Mouse (Mus musculus) stomach, embryonic 16.5 days (tissue): ENCODE measurements around the gene Rarg. TPM values are rescaled to one million over a fixed set of nuclear protein-coding genes. Genes with fewer than 3 reads are reported as not detected.

Experiments used
- ATAC-seq: fragments of 200-750 bp; cut with Nextera tagmentation; 2 replicates; pipeline ENCODE4 v1.8.0; 2017; ENCODE audit warnings: moderate number of reproducible peaks, moderate TSS enrichment; ENCODE audit not compliant: insufficient read depth, low FRiP score
- H3K27ac ChIP-seq: fragments of 300-500 bp; sonication (generic); 2 replicates; pipeline ENCODE4 v1.5.1; 2014; ENCODE audit warnings: low read length
- H3K27me3 ChIP-seq: fragments of 300-500 bp; sonication (generic); 2 replicates; pipeline ENCODE4 v1.6.1; 2014; ENCODE audit warnings: low read length, control low read depth, mixed read lengths; ENCODE audit not compliant: control insufficient read depth, insufficient read depth
- H3K36me3 ChIP-seq: fragments of 300-500 bp; sonication (generic); 2 replicates; pipeline ENCODE4 v1.6.1; 2014; ENCODE audit warnings: low read length; ENCODE audit not compliant: control insufficient read depth, insufficient read depth
- H3K4me1 ChIP-seq: fragments of 300-500 bp; sonication (generic); 2 replicates; pipeline ENCODE4 v1.6.1; 2014; ENCODE audit warnings: low read length, control low read depth, mixed read lengths; ENCODE audit not compliant: control insufficient read depth, insufficient read depth
- H3K4me2 ChIP-seq: fragments of 300-500 bp; sonication (generic); 2 replicates; pipeline ENCODE4 v1.6.1; 2014; ENCODE audit warnings: low read depth, low read length, mixed read lengths
- H3K4me3 ChIP-seq: fragments of 300-500 bp; sonication (generic); replicated peaks from 2 replicates; pipeline ENCODE4 v1.5.1; 2014; ENCODE audit warnings: mild to moderate bottlenecking, low read length
- H3K9ac ChIP-seq: fragments of 300-500 bp; sonication (generic); 2 replicates; pipeline ENCODE4 v1.6.1; 2014; ENCODE audit warnings: low read length
- H3K9me3 ChIP-seq: fragments of 300-500 bp; sonication (generic); replicated peaks from 2 replicates; pipeline ENCODE4 v1.6.1; 2016; ENCODE audit warnings: low read length, control low read depth; ENCODE audit not compliant: control insufficient read depth
- WGBS: fragments of 180-500 bp; shearing (Covaris S2); extraction: QIAGEN DNeasy Blood & Tissue Kit; methylation state at CpG from one replicate; pipeline ENCODE4 v1.1.7; 2014; 5-methylcytosine and 5-hydroxymethylcytosine counted together
- polyA plus RNA-seq: library from polyadenylated mRNA; unstranded; fragments of >200 nt; fragmentation: Nextera tagmentation; extraction: Ambion mirVana; gene quantifications from 2 replicates; pipeline ENCODE4 v1.2.1, GENCODE M21; 2015

Rarg gene
- polyA plus RNA-seq, 1 experiment from 2014 or later: 41.2 TPM

DNA sequence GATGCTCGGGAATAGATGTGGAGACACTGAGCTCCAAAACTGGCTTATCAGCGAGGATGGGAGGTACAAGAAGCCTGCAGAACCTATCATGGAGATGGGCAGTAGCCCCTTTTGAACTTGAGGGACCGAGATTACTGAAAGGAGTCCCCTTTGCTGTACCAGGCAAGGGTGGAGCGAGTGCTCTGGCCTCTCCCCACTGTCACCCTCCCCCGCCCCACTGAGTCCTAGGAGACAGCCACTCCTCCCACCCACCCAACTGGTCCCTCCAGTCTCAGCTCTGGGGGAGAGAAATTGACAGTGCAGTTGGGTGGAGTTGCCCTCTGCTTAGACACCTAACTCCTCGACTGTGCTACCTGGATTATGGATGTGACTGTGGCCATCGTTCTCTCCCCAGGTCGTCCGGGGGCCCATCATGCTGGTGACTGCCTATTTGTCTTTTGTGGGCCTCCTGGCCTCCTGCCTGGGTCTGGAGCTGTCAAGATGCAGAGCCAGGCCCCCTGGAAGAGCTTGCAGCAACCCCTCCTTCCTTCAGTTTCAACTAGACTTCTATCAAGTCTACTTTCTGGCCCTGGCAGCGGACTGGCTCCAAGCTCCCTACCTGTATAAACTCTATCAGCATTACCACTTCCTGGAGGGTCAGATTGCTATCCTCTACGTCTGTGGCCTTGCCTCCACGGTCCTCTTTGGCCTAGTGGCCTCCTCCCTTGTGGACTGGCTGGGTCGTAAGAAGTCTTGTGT lies 22.6 kb upstream of the Rarg start:
- peak overlapping the region; percentile 85 for H3K4me2 ChIP-seq
- peak overlapping the region; percentile 86 for H3K4me3 ChIP-seq
- H3K36me3 ChIP-seq: no peaks in the 10 kb centered on the region
- ATAC-seq: peak; percentile 41
- H3K27ac ChIP-seq: peak overlapping the region; percentile 95
- H3K4me1 ChIP-seq: peaks cover 11% of the 10 kb centered on the region
- H3K27me3 ChIP-seq: no peaks in the 10 kb centered on the region
- no peaks in the 10 kb centered on the region for H3K9me3 ChIP-seq
- H3K9ac ChIP-seq: peak overlapping the region; percentile 93
- 20% methylated on average over 13 of the region's 13 CpGs for WGBS

- under 1% methylated on average over 65 of the region's 65 CpGs for WGBS
Measured at GRCm38 (mm10) chr15:102279092-102279782, 21.9 kb upstream of the Rarg start, which contains the start of gene Mfsd5. Mfsd5 (plus strand) TSS chr15:102279454.

GRCm38 (mm10) chr15:102278726-102279091 lies 21.4 kb upstream of the Rarg start:
- peak overlapping the region; percentile 64 for H3K4me2 ChIP-seq
- H3K9me3 ChIP-seq: no peaks in the 10 kb centered on the region
- H3K36me3 ChIP-seq: no peaks in the 10 kb centered on the region
- peak overlapping the region; percentile 95 for H3K27ac ChIP-seq
- peak overlapping the region; percentile 86 for H3K4me3 ChIP-seq
- no peak for ATAC-seq
- H3K27me3 ChIP-seq: no peaks in the 10 kb centered on the region
- H3K4me1 ChIP-seq: peaks cover 11% of the 10 kb centered on the region
- H3K9ac ChIP-seq: peak overlapping the region; percentile 93
- WGBS: 33% methylated on average over 7 of the region's 7 CpGs

More at GRCm38 (mm10) chr15:102279092-102279782, 21.9 kb upstream of the Rarg start, which contains the start of gene Mfsd5:
- Histone ChIP-seq H3K4me2 (peak within 1 kb of the TSS; percentile 85), H3K4me3 (peak within 1 kb of the TSS; percentile 86), H3K9ac (peak within 1 kb of the TSS; percentile 93), H3K4me1 (peaks cover 11% of the 10 kb centered on the region), H3K27me3 (no peaks in the 10 kb centered on the region), H3K36me3 (no peaks in the 10 kb centered on the region), H3K9me3 (no peaks in the 10 kb centered on the region), H3K27ac (peak within 1 kb of the TSS; percentile 95)
- peak; percentile 95 for ATAC-seq

DNA sequence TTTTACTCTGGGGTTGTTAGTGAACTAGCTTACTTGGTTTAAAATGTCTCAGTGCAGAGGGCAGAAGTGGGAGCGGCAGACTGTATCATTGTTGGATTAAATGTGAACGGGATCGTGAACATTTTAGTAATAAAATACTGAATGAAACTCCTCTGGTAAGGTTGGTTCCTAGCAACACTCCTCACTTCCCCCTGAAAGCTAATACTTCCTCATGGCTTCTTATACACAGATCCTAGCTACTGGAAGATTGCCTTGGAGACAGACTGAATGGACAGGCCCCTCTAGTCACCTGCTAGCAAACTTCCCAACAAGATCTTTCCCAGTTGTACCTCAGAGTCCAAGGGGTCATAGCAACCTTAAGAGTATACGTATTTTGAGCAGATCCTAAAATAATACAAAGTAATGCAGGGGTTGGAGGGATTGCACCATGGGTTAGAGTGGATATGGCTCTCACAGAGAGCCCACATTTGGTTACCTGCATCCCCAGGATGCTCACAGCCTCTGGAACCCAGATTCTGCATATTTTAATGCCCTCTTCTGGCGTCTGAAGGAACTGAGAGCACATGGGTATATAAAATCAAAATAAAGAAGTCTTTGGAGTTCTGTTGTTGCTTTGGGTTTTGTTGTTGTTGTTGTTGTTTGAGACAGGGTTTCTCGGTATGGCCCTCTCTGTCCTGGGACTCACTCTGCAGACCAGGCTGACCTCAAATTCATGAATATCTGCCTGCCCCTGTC lies 16.8 kb upstream of the Rarg start:
- no peaks in the 10 kb centered on the region for H3K27me3 ChIP-seq
- no peaks in the 10 kb centered on the region for H3K36me3 ChIP-seq
- H3K27ac ChIP-seq: no peak overlapping the region
- no peak overlapping the region for H3K9ac ChIP-seq
- 72% methylated on average over 6 of the region's 6 CpGs for WGBS
- no peak overlapping the region for H3K4me3 ChIP-seq
- no peaks in the 10 kb centered on the region for H3K9me3 ChIP-seq
- no peak overlapping the region for H3K4me2 ChIP-seq
- no peak for ATAC-seq
- H3K4me1 ChIP-seq: peaks cover 15% of the 10 kb centered on the region

DNA sequence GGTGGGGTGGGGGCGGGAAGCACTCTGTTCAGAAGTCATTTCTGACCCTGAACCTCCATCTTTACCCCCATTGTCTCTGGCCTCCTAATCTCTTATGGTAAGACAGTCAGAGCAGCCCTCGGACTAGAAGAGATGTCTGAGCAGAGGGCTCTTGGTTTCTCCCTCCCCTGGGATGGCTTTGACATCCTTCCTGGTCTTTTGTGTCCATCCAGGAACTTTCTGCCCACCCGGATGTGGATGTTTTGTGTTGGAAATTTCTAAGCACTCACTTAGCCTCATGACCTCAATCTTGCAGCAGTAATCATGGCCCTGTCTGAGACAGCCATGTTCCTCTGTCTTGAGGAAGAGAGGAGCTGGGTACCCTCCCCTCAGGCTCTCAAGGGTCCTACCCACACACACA lies 14.1 kb upstream of the Rarg start:
- H3K9me3 ChIP-seq: no peaks in the 10 kb centered on the region
- H3K4me1 ChIP-seq: peaks cover 15% of the 10 kb centered on the region
- H3K27me3 ChIP-seq: no peaks in the 10 kb centered on the region
- H3K36me3 ChIP-seq: no peaks in the 10 kb centered on the region
- ATAC-seq: no peak
- no peak overlapping the region for H3K27ac ChIP-seq
- 23% methylated on average over 3 of the region's 3 CpGs for WGBS
- H3K4me3 ChIP-seq: no peak overlapping the region
- no peak overlapping the region; the same call in 1 of the 2 replicates for H3K9ac ChIP-seq
- peak overlapping the region; percentile 48; the same call in 1 of the 2 replicates for H3K4me2 ChIP-seq

DNA sequence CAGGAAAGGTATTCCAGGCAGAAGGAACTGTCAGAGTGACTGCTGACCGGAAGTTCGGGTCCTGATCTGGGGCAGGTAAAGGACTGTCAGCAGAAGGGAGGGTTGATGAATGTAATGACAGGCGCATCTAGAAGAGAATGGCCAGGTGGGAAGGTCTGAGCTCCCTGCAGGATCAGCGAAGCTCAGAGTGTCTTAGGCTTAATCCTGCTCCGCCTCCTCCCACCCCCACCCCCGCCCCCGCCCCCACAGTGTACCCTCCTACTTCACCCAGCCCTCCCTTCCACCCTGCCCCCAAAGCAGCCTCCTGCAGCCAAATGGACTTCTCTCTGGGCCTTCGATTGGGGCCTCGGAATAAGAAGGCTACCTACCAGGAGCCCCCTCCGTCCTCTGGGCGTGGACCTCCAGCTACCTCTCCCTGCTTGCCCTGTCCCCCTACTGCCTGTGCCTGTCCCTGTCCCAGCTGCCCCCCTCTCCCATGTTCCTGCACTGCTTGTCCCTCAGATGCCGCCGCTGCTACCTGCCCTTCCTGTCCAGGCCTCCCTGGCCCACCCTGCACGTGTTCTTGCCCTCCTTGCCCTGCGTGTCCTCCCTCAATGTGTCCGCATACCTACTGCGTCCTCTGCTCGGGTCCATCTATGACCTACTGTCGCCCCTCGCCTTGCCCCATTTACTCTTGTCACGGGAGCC lies 13.1 kb upstream of the Rarg start, which contains the start of gene Gm9918:
Gene Gm9918 (plus strand): TSS at position 290 of the 687 bp plus-strand sequence.
- 13% methylated on average over 20 of the region's 21 CpGs for WGBS
- Histone ChIP-seq H3K9ac (peak within 1 kb of the TSS; percentile 57), H3K36me3 (no peaks in the 10 kb centered on the region), H3K27me3 (no peaks in the 10 kb centered on the region), H3K27ac (no peak within 1 kb of the TSS), H3K4me1 (peaks cover 15% of the 10 kb centered on the region), H3K4me2 (peak within 1 kb of the TSS; percentile 48), H3K4me3 (peak within 1 kb of the TSS; percentile 10), H3K9me3 (no peaks in the 10 kb centered on the region)
- ATAC-seq: peak; percentile 40; the same call in 1 of the 2 replicates

DNA sequence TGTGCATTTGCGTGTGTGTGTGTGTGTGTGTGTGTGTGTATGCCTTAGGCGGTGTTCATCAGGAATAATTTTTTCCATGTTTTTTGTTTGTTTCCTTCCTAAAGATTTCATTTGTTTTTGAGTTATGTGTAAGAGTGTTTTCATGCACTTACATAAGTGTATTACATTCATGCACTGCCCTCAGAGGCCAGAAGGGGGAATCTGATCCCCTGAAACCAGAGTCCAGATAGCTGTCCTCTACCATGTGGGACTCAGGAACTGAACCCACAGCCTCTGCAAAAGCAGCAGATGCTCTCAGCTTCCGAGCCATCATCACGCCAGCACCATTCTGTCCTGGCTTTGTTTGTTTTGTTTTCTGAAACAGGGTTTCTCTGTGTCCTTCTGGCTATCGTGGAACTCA lies 8.2 kb upstream of the Rarg start:
- H3K9ac ChIP-seq: no peak overlapping the region
- H3K4me2 ChIP-seq: no peak overlapping the region
- 86% methylated on average over 5 of the region's 5 CpGs for WGBS
- no peaks in the 10 kb centered on the region for H3K9me3 ChIP-seq
- H3K36me3 ChIP-seq: no peaks in the 10 kb centered on the region
- H3K4me1 ChIP-seq: peaks cover 7% of the 10 kb centered on the region
- H3K27ac ChIP-seq: no peak overlapping the region
- H3K4me3 ChIP-seq: no peak overlapping the region
- no peak for ATAC-seq
- H3K27me3 ChIP-seq: no peaks in the 10 kb centered on the region

DNA sequence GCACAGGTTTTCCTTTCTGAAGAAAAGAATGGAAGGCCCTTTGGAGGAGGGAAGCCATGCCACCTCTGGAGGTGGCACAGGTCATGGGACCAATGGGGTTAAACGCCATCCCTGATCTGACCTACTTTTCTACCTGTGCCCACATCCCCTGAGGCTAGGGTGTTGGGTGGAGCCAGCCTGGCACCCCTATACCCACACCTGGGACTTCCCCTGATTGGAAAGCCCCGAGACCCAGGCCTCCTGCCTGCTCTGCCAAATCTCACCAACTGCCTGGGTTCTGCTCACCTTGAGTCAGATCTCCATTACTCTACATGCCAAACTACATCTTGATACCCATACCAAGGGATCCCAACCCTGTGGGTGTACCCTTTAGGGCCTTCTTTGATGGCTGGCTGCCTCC lies 5.7 kb upstream of the Rarg start:
- Histone ChIP-seq H3K4me3 (no peak overlapping the region), H3K4me2 (no peak overlapping the region), H3K36me3 (no peaks in the 10 kb centered on the region), H3K9ac (no peak overlapping the region), H3K27me3 (no peaks in the 10 kb centered on the region), H3K27ac (peak overlapping the region; percentile 58), H3K9me3 (no peaks in the 10 kb centered on the region), H3K4me1 (peaks cover 12% of the 10 kb centered on the region)
- 76% methylated on average over 2 of the region's 2 CpGs for WGBS
- ATAC-seq: no peak
